ENCODE assay signal across 7 mouse cellular contexts in the genomic region with DNA sequence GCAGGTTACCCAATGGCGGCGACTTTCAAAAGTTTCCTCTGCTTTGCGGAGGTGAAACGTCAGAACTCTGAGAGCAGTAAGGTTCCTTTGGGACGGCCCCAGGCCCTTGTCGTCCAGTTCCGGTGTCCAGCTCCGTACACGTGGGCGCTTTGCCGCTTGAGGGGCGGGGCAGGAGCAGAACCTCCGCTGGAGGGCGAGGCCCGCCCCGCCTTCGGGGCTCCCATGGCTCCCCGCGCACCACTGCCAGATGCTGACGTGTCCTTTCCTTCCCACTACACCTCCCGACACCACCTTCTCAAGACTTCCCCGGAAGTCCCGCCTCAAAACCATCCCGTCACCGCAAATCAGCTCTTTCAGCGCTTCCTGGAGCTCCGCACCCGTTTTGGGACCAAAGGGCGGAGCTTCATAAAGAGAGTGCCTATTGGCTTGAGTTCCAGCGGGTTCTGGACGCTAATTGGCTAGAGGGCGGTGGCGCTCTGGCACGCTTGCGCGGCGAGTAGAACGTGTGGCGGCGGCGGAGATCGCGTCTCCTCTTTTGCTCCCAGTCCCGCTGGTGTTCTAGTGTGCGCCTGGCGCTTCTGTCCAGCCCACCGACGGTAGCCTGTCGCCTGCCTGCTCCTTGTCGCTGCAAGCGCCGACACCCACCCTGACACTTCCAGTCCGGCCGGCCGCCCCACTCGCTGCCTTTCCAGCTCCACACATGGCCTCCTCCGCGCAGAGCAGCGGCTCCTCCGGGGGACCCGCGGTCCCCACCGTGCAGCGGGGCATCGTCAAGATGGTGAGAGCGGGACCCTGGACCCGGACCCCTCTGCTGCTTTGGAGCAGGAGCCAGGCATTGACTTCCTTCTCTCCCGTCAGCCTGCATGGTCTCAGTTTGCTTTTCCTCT. TPM values are rescaled to one million over a fixed set of nuclear protein-coding genes. Genes with fewer than 3 reads are reported as not detected.
DNase-seq lines count a peak whose midpoint lies in the region; ATAC-seq and TF ChIP-seq lines count a peak whose summit lies in the region.

No protein-coding gene starts in this region.

- TF ChIP-seq CTCF in intestine, postnatal 0 days (IDR thresholded peaks at IDR 0.05; ENCODE audit: low read depth): peak; percentile 17; the same call in 1 of the 2 replicates
- peak; percentile 6; the same call in 1 of the 2 replicates for TF ChIP-seq CTCF in small intestine, adult 2 months (IDR thresholded peaks at IDR 0.05; ENCODE audit: extremely low read depth, insufficient read length, insufficient replicate concordance, low read depth, low read length)

- H3K9ac ChIP-seq in intestine, postnatal 0 days (ENCODE audit: low read depth, low read length): peak overlapping the region; percentile 75
- peak overlapping the region; percentile 79 for H3K9ac ChIP-seq in midbrain, embryonic 12.5 days (replicated peaks)

- peak; percentile 99 for ATAC-seq in intestine, postnatal 0 days
- peak; percentile 98 for ATAC-seq in midbrain, embryonic 12.5 days (ENCODE audit: low FRiP score, low read depth)

- intact Hi-C loops in left cerebral cortex, postnatal 4 days (cut with DNase I): no loop called here

- peak; percentile 98 for DNase-seq in adrenal gland, postnatal 10 days
- peak; percentile 98 for DNase-seq in embryonic facial prominence, embryonic 10.5 days (ENCODE audit: low spot score)
- peak; percentile 99 for DNase-seq in gonadal fat pad, adult 2 months (ENCODE audit: low read depth)
- peak; percentile 97 for DNase-seq in left cerebral cortex, postnatal 4 days

- peaks cover 31% of the 10 kb centered on the region for H3K4me1 ChIP-seq in embryonic facial prominence, embryonic 10.5 days
- H3K4me1 ChIP-seq in intestine, postnatal 0 days (replicated peaks; ENCODE audit: control insufficient read depth, insufficient read depth, low read length): 0 out of 2 replicates have a peak, but pooled peaks cover 9% of the 10 kb centered on the region
- H3K4me1 ChIP-seq in midbrain, embryonic 12.5 days: peaks cover 28% of the 10 kb centered on the region
- H3K4me1 ChIP-seq in small intestine, adult 2 months (ENCODE audit: control insufficient read depth, insufficient read depth, insufficient read length, low read length): peaks cover 9% of the 10 kb centered on the region

- under 1% methylated on average over 68 of the region's 68 CpGs for WGBS in embryonic facial prominence, embryonic 10.5 days
- under 1% methylated on average over 68 of the region's 68 CpGs for WGBS in intestine, postnatal 0 days
- WGBS in midbrain, embryonic 12.5 days: under 1% methylated on average over 68 of the region's 68 CpGs
- WGBS in small intestine, adult 2 months: under 1% methylated on average over 68 of the region's 68 CpGs

- peak overlapping the region; percentile 86 for H3K27ac ChIP-seq in embryonic facial prominence, embryonic 10.5 days (replicated peaks)
- H3K27ac ChIP-seq in intestine, postnatal 0 days (ENCODE audit: low read depth, low read length): peak overlapping the region; percentile 80
- H3K27ac ChIP-seq in midbrain, embryonic 12.5 days (replicated peaks): peak overlapping the region; percentile 79
- H3K27ac ChIP-seq in small intestine, adult 2 months (ENCODE audit: insufficient read depth, low read depth, low read length): peak overlapping the region; percentile 56

- peak overlapping the region; percentile 96 for H3K4me3 ChIP-seq in embryonic facial prominence, embryonic 10.5 days
- peak overlapping the region; percentile 92 for H3K4me3 ChIP-seq in intestine, postnatal 0 days (ENCODE audit: low read depth, low read length)
- H3K4me3 ChIP-seq in midbrain, embryonic 12.5 days: peak overlapping the region; percentile 84
- H3K4me3 ChIP-seq in small intestine, adult 2 months (ENCODE audit: low read depth, low read length): peak overlapping the region; percentile 92

- H3K9me3 ChIP-seq in embryonic facial prominence, embryonic 10.5 days: no peaks in the 10 kb centered on the region
- no peaks in the 10 kb centered on the region for H3K9me3 ChIP-seq in intestine, postnatal 0 days (ENCODE audit: control insufficient read depth)
- no peaks in the 10 kb centered on the region for H3K9me3 ChIP-seq in midbrain, embryonic 12.5 days

- no peaks in the 10 kb centered on the region for H3K27me3 ChIP-seq in embryonic facial prominence, embryonic 10.5 days (replicated peaks; ENCODE audit: low read depth, poor library complexity, severe bottlenecking)
- H3K27me3 ChIP-seq in intestine, postnatal 0 days (replicated peaks; ENCODE audit: control insufficient read depth, insufficient read depth, low read length): no peaks in the 10 kb centered on the region
- no peaks in the 10 kb centered on the region for H3K27me3 ChIP-seq in midbrain, embryonic 12.5 days
- no peaks in the 10 kb centered on the region for H3K27me3 ChIP-seq in small intestine, adult 2 months (ENCODE audit: control insufficient read depth, insufficient read depth, low read length)

- peaks cover 20% of the 10 kb centered on the region for H3K36me3 ChIP-seq in embryonic facial prominence, embryonic 10.5 days (replicated peaks)
- H3K36me3 ChIP-seq in intestine, postnatal 0 days (ENCODE audit: control insufficient read depth, insufficient read depth): no peaks in the 10 kb centered on the region
- H3K36me3 ChIP-seq in midbrain, embryonic 12.5 days: no peaks in the 10 kb centered on the region
- no peaks in the 10 kb centered on the region for H3K36me3 ChIP-seq in small intestine, adult 2 months (ENCODE audit: control insufficient read depth, insufficient read depth, low read length)

- H3K4me2 ChIP-seq in intestine, postnatal 0 days (replicated peaks; ENCODE audit: low read depth): peak overlapping the region; percentile 95
- H3K4me2 ChIP-seq in midbrain, embryonic 12.5 days (replicated peaks): peak overlapping the region; percentile 71

- TF ChIP-seq POLR2A in small intestine, adult 2 months (IDR thresholded peaks at IDR 0.05; ENCODE audit: low read depth, low read length): peak; percentile 84; the same call in 1 of the 2 replicates

RNA-seq across cellular contexts. Expression of a gene that starts 5.2 kb away (rescaled TPM):
- total RNA-seq in adrenal gland, postnatal 10 days (2021): 100 to 1,000 TPM; 114 to 117 TPM
- 119 and 127 TPM in 2 replicates for polyA plus RNA-seq in embryonic facial prominence, embryonic 10.5 days (2016; fragmentation: Nextera tagmentation; extraction: Ambion mirVana)
- polyA plus RNA-seq in gonadal fat pad, adult 2 months (2012; rRNA removed): 120 and 152 TPM in 2 replicates
- 39.4 and 41.8 TPM in 2 replicates for polyA plus RNA-seq in intestine, postnatal 0 days (2015; fragmentation: Nextera tagmentation; extraction: Ambion mirVana)
- total RNA-seq in left cerebral cortex, postnatal 4 days (2021): 100 to 1,000 TPM; 114 TPM
- polyA plus RNA-seq in midbrain, embryonic 12.5 days (2016; fragmentation: Nextera tagmentation; extraction: Ambion mirVana): 103 and 106 TPM in 2 replicates
- polyA plus RNA-seq in small intestine, adult 2 months (2012; rRNA removed): 61.7 and 77.7 TPM in 2 replicates

RNA-seq across cellular contexts. Expression of a gene that starts 31.0 kb away (rescaled TPM):
- not detected for total RNA-seq in adrenal gland, postnatal 10 days (2021)
- 0.12 TPM in 1 of 2 replicates, not detected in the other for polyA plus RNA-seq in embryonic facial prominence, embryonic 10.5 days (2016; fragmentation: Nextera tagmentation; extraction: Ambion mirVana)
- not detected in 2 replicates for polyA plus RNA-seq in gonadal fat pad, adult 2 months (2012; rRNA removed)
- 0.37 and 1.3 TPM in 2 replicates for polyA plus RNA-seq in intestine, postnatal 0 days (2015; fragmentation: Nextera tagmentation; extraction: Ambion mirVana)
- total RNA-seq in left cerebral cortex, postnatal 4 days (2021): not detected
- not detected in 2 replicates for polyA plus RNA-seq in midbrain, embryonic 12.5 days (2016; fragmentation: Nextera tagmentation; extraction: Ambion mirVana)
- 0.39 and 0.69 TPM in 2 replicates for polyA plus RNA-seq in small intestine, adult 2 months (2012; rRNA removed)

RNA-seq across cellular contexts. Expression of a gene that starts 51.9 kb away (rescaled TPM):
- total RNA-seq in adrenal gland, postnatal 10 days (2021): 10 to 100 TPM; 12.2 to 12.7 TPM
- polyA plus RNA-seq in embryonic facial prominence, embryonic 10.5 days (2016; fragmentation: Nextera tagmentation; extraction: Ambion mirVana): 10.2 and 11.3 TPM in 2 replicates
- polyA plus RNA-seq in gonadal fat pad, adult 2 months (2012; rRNA removed): 7.2 and 8.9 TPM in 2 replicates
- polyA plus RNA-seq in intestine, postnatal 0 days (2015; fragmentation: Nextera tagmentation; extraction: Ambion mirVana): 5.3 and 6.8 TPM in 2 replicates
- 10 to 100 TPM; 13.4 to 13.6 TPM for total RNA-seq in left cerebral cortex, postnatal 4 days (2021)
- polyA plus RNA-seq in midbrain, embryonic 12.5 days (2016; fragmentation: Nextera tagmentation; extraction: Ambion mirVana): 15.3 and 16.1 TPM in 2 replicates
- polyA plus RNA-seq in small intestine, adult 2 months (2012; rRNA removed): 5.6 and 6.3 TPM in 2 replicates

RNA-seq across cellular contexts. Expression of a gene that starts 52.5 kb away (rescaled TPM):
- total RNA-seq in adrenal gland, postnatal 10 days (2021): under 1 TPM in 1 of 2 experiments, not detected in 1; 0.27 TPM
- 0.08 TPM in 1 of 2 replicates, not detected in the other for polyA plus RNA-seq in embryonic facial prominence, embryonic 10.5 days (2016; fragmentation: Nextera tagmentation; extraction: Ambion mirVana)
- polyA plus RNA-seq in gonadal fat pad, adult 2 months (2012; rRNA removed): 2.7 and 4.6 TPM in 2 replicates
- polyA plus RNA-seq in intestine, postnatal 0 days (2015; fragmentation: Nextera tagmentation; extraction: Ambion mirVana): not detected in 2 replicates
- total RNA-seq in left cerebral cortex, postnatal 4 days (2021): under 1 TPM in 1 of 2 experiments, not detected in 1; 0.36 TPM
- not detected in 2 replicates for polyA plus RNA-seq in midbrain, embryonic 12.5 days (2016; fragmentation: Nextera tagmentation; extraction: Ambion mirVana)
- polyA plus RNA-seq in small intestine, adult 2 months (2012; rRNA removed): 0.41 TPM in 1 of 2 replicates, not detected in the other

RNA-seq across cellular contexts. Expression of a gene that starts 56.7 kb away (rescaled TPM):
- 100 to 1,000 TPM; 178 to 190 TPM for total RNA-seq in adrenal gland, postnatal 10 days (2021)
- 265 and 287 TPM in 2 replicates for polyA plus RNA-seq in embryonic facial prominence, embryonic 10.5 days (2016; fragmentation: Nextera tagmentation; extraction: Ambion mirVana)
- 317 and 337 TPM in 2 replicates for polyA plus RNA-seq in gonadal fat pad, adult 2 months (2012; rRNA removed)
- polyA plus RNA-seq in intestine, postnatal 0 days (2015; fragmentation: Nextera tagmentation; extraction: Ambion mirVana): 289 and 307 TPM in 2 replicates
- 100 to 1,000 TPM; 349 to 350 TPM for total RNA-seq in left cerebral cortex, postnatal 4 days (2021)
- 318 and 320 TPM in 2 replicates for polyA plus RNA-seq in midbrain, embryonic 12.5 days (2016; fragmentation: Nextera tagmentation; extraction: Ambion mirVana)
- 564 and 1,346 TPM in 2 replicates for polyA plus RNA-seq in small intestine, adult 2 months (2012; rRNA removed)

Comparison
In these comparisons a context has a peak if more than half of its experiments do, and no peak if none do; other contexts are left out.
1. Peak in every context shown above with its lines: DNase-seq, ATAC-seq, H3K4me3 ChIP-seq and H3K27ac ChIP-seq.